Mouse (Mus musculus) embryonic facial prominence, embryonic 11.5 days (tissue): ENCODE measurements around the gene Plekhm3. TPM values are rescaled to one million over a fixed set of nuclear protein-coding genes. Genes with fewer than 3 reads are reported as not detected.

Experiments
- ATAC-seq: fragments of 200-750 bp; cut with Nextera tagmentation; replicated peaks from 2 replicates; pipeline ENCODE4 v1.8.0; 2017; ENCODE audit warnings: low read depth; ENCODE audit not compliant: insufficient number of reproducible peaks, low FRiP score, low TSS enrichment
- DNase-seq: peaks from one replicate; pipeline ENCODE4 v3.0.0-alpha.2; 2015; ENCODE audit warnings: low spot score
- H3K27ac ChIP-seq: fragments of 300-500 bp; sonication (generic); replicated peaks from 2 replicates; pipeline ENCODE4 v1.5.1; 2014; ENCODE audit warnings: mild to moderate bottlenecking, low read depth, low read length, control low read depth
- H3K27me3 ChIP-seq: fragments of 300-500 bp; sonication (generic); 2 replicates; pipeline ENCODE4 v1.6.1; 2014; ENCODE audit warnings: mild to moderate bottlenecking, low read length, moderate library complexity, mixed read lengths; ENCODE audit not compliant: control insufficient read depth, insufficient read depth
- H3K36me3 ChIP-seq: fragments of 300-500 bp; sonication (generic); replicated peaks from 2 replicates; pipeline ENCODE4 v1.6.1; 2014; ENCODE audit warnings: low read depth, mild to moderate bottlenecking, low read length, moderate library complexity, mixed read lengths; ENCODE audit not compliant: control insufficient read depth, insufficient read depth
- H3K4me1 ChIP-seq: fragments of 300-500 bp; sonication (generic); 2 replicates; pipeline ENCODE4 v1.6.1; 2014; ENCODE audit warnings: low read length, mixed read lengths; ENCODE audit not compliant: control insufficient read depth, insufficient read depth
- H3K4me2 ChIP-seq: fragments of 300-500 bp; sonication (generic); 2 replicates; pipeline ENCODE4 v1.6.1; 2014; ENCODE audit warnings: low read depth, mild to moderate bottlenecking, control low read depth, low read length, moderate library complexity
- H3K4me3 ChIP-seq: fragments of 300-500 bp; sonication (generic); 2 replicates; pipeline ENCODE4 v1.5.1; 2014; ENCODE audit warnings: low read depth, low read length, control low read depth
- H3K9ac ChIP-seq: fragments of 300-500 bp; sonication (generic); replicated peaks from 2 replicates; pipeline ENCODE4 v1.6.1; 2014; ENCODE audit warnings: mild to moderate bottlenecking, control low read depth, low read length
- H3K9me3 ChIP-seq: fragments of 300-500 bp; sonication (generic); replicated peaks from 2 replicates; pipeline ENCODE4 v1.6.1; 2016; ENCODE audit warnings: mild to moderate bottlenecking, low read length, inconsistent platforms, mixed read lengths; ENCODE audit not compliant: control insufficient read depth
- WGBS: fragments of 180-500 bp; shearing (Covaris S2); extraction: QIAGEN DNeasy Blood & Tissue Kit; methylation state at CpG from one replicate; pipeline ENCODE4 v1.1.7; 2014; 5-methylcytosine and 5-hydroxymethylcytosine counted together
- polyA plus RNA-seq: library from polyadenylated mRNA; unstranded; fragments of >200 nt; fragmentation: Nextera tagmentation; extraction: Ambion mirVana; gene quantifications from 2 replicates; pipeline ENCODE4 v1.2.1, GENCODE M21; 2014

Gene Plekhm3
- polyA plus RNA-seq, 1 experiment from 2014 or later = 6.0 TPM

GRCm38 (mm10) chr1:64840930-64841329, 115.7 kb downstream of the Plekhm3 start:
- Histone ChIP-seq H3K4me1 (no peaks in the 10 kb centered on the region), H3K27ac (no peak overlapping the region), H3K36me3 (no peaks in the 10 kb centered on the region), H3K4me2 (no peak overlapping the region), H3K9ac (no peak overlapping the region), H3K9me3 (no peaks in the 10 kb centered on the region), H3K27me3 (no peaks in the 10 kb centered on the region), H3K4me3 (no peak overlapping the region)
- 33% methylated on average over 1 of the region's 1 CpGs for WGBS
- ATAC-seq (no peak), DNase-seq (no peak)

GRCm38 (mm10) chr1:64836584-64836983, 120.0 kb downstream of the Plekhm3 start:
- Histone ChIP-seq H3K9me3 (no peaks in the 10 kb centered on the region), H3K9ac (no peak overlapping the region), H3K36me3 (no peaks in the 10 kb centered on the region), H3K4me1 (no peaks in the 10 kb centered on the region), H3K4me2 (no peak overlapping the region), H3K4me3 (no peak overlapping the region), H3K27ac (no peak overlapping the region), H3K27me3 (no peaks in the 10 kb centered on the region)
- ATAC-seq = no peak
- WGBS = 93% methylated on average over 5 of the region's 5 CpGs
- DNase-seq = no peak

- no peak for ATAC-seq
- Histone ChIP-seq H3K9me3 (no peaks in the 10 kb centered on the region), H3K4me1 (no peaks in the 10 kb centered on the region), H3K4me2 (no peak overlapping the region), H3K9ac (no peak overlapping the region), H3K27ac (no peak overlapping the region), H3K27me3 (no peaks in the 10 kb centered on the region), H3K4me3 (no peak overlapping the region), H3K36me3 (no peaks in the 10 kb centered on the region)
- DNase-seq = no peak
- 60% methylated on average over 3 of the region's 3 CpGs for WGBS
These were observed 120.5 kb downstream of the Plekhm3 start for GRCm38 (mm10) chr1:64836114-64836513.

GRCm38 (mm10) chr1:64831552-64831951, 125.1 kb downstream of the Plekhm3 start:
- Histone ChIP-seq H3K9me3 (no peaks in the 10 kb centered on the region), H3K27ac (no peak overlapping the region), H3K9ac (no peak overlapping the region), H3K27me3 (no peaks in the 10 kb centered on the region), H3K4me3 (no peak overlapping the region), H3K4me2 (no peak overlapping the region), H3K4me1 (no peaks in the 10 kb centered on the region), H3K36me3 (no peaks in the 10 kb centered on the region)
- 57% methylated on average over 2 of the region's 2 CpGs for WGBS
- DNase-seq (no peak), ATAC-seq (no peak)

GRCm38 (mm10) chr1:64827434-64827833, 129.2 kb downstream of the Plekhm3 start:
- Histone ChIP-seq H3K4me2 (no peak overlapping the region), H3K4me1 (no peaks in the 10 kb centered on the region), H3K27ac (no peak overlapping the region), H3K4me3 (no peak overlapping the region), H3K36me3 (no peaks in the 10 kb centered on the region), H3K27me3 (no peaks in the 10 kb centered on the region), H3K9ac (no peak overlapping the region), H3K9me3 (no peaks in the 10 kb centered on the region)
- DNase-seq = no peak
- no peak for ATAC-seq
- WGBS = 89% methylated on average over 5 of the region's 5 CpGs

GRCm38 (mm10) chr1:64826348-64827103, 130.1 kb downstream of the Plekhm3 start:
- H3K9me3 ChIP-seq = no peaks in the 10 kb centered on the region
- H3K27me3 ChIP-seq = no peaks in the 10 kb centered on the region
- H3K36me3 ChIP-seq = no peaks in the 10 kb centered on the region
- ATAC-seq = no peak
- DNase-seq = no peak
- no peak overlapping the region for H3K4me3 ChIP-seq
- no peaks in the 10 kb centered on the region for H3K4me1 ChIP-seq
- no peak overlapping the region for H3K27ac ChIP-seq
- H3K9ac ChIP-seq = no peak overlapping the region
- H3K4me2 ChIP-seq = no peak overlapping the region
- 81% methylated on average over 6 of the region's 6 CpGs for WGBS

- H3K36me3 ChIP-seq = no peaks in the 10 kb centered on the region
- no peak overlapping the region for H3K27ac ChIP-seq
- H3K9ac ChIP-seq = no peak overlapping the region
- H3K9me3 ChIP-seq = no peaks in the 10 kb centered on the region
- no peaks in the 10 kb centered on the region for H3K4me1 ChIP-seq
- H3K4me2 ChIP-seq = no peak overlapping the region
- H3K27me3 ChIP-seq = no peaks in the 10 kb centered on the region
- DNase-seq = no peak
- H3K4me3 ChIP-seq = no peak overlapping the region
- ATAC-seq = no peak
- WGBS = 59% methylated on average over 6 of the region's 6 CpGs
These were observed 133.1 kb downstream of the Plekhm3 start for GRCm38 (mm10) chr1:64823564-64823963.

GRCm38 (mm10) chr1:64817709-64818108, 138.9 kb downstream of the Plekhm3 start:
- ATAC-seq (no peak), DNase-seq (no peak)
- no peaks in the 10 kb centered on the region for H3K27me3 ChIP-seq
- no peaks in the 10 kb centered on the region for H3K9me3 ChIP-seq
- H3K9ac ChIP-seq = no peak overlapping the region
- H3K4me2 ChIP-seq = no peak overlapping the region
- no peaks in the 10 kb centered on the region for H3K36me3 ChIP-seq
- WGBS = 80% methylated on average over 5 of the region's 5 CpGs
- no peak overlapping the region for H3K27ac ChIP-seq
- H3K4me3 ChIP-seq = no peak overlapping the region
- no peaks in the 10 kb centered on the region for H3K4me1 ChIP-seq
